ENCODE assay signal across 7 mouse cellular contexts in the genomic region with DNA sequence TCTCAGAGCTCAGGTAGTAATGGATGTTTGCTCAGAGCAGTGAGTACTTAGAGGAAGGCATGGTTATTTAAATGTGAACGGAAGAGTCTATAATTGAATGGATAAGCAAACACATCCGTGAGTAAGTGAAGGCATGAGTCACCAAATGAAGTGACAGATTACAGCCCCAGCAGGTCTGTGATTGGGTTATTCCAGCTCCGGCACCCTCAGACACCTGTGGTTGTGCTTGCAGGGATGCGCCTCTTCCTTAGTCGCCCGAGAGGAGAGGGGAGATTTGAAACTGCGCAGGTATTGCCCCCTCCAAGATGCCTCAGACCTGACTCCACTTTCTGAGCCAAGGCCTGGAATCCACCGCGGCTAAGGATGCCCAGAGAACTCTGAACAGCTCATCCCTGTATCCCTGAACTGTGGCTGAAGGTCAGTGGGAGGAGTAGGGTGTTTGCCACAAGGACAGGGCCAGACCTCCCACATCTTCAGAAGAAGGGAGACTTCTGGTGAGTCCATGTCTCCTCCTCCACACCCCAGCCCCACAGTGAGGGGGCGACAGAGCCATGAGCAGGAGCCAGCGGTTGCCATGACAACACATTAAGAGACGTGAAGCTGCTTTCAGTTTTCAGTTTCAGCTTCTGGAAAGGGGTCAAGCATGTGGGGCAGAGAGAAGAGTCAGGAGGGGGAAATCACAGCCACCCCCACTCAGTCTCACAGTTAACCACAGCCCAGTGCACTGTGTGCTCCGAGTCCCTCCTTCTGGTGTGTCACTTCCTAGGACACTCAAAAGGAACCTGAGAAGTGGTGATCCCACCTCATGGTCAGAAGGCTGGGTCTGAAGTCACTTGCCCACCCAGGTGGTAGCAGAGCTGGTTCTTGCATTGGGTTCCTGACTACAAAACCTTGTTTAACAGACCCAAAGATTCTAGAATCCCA. TPM values are rescaled to one million over a fixed set of nuclear protein-coding genes. Genes with fewer than 3 reads are reported as not detected.
DNase-seq lines count a peak whose midpoint lies in the region; ATAC-seq lines count a peak whose summit lies in the region.

No protein-coding gene starts in this region.

- peaks cover 5% of the 10 kb centered on the region for H3K27me3 ChIP-seq in hindbrain, embryonic 16.5 days (replicated peaks; ENCODE audit: control insufficient read depth, insufficient read depth, low read length)
- H3K27me3 ChIP-seq in midbrain, embryonic 11.5 days (ENCODE audit: control insufficient read depth, insufficient read depth, low read length), result no peaks in the 10 kb centered on the region
- H3K27me3 ChIP-seq in heart, embryonic 10.5 days (ENCODE audit: insufficient read depth, poor library complexity, severe bottlenecking), result peaks cover 40% of the 10 kb centered on the region

- intact Hi-C loops in heart, postnatal 25 days (cut with DNase I), result loop anchor here (2.0 to 5.0 kb wide), 3 partner anchors 54 to 351 kb away; no protein-coding TSS in a partner anchor

- no peaks in the 10 kb centered on the region for H3K9me3 ChIP-seq in hindbrain, embryonic 16.5 days (ENCODE audit: control insufficient read depth, low read length)
- H3K9me3 ChIP-seq in midbrain, embryonic 11.5 days (ENCODE audit: control insufficient read depth, low read length), result no peaks in the 10 kb centered on the region
- H3K9me3 ChIP-seq in heart, embryonic 10.5 days, result no peaks in the 10 kb centered on the region

- no peak overlapping the region for H3K4me2 ChIP-seq in hindbrain, embryonic 16.5 days (ENCODE audit: low read length)
- no peak overlapping the region for H3K4me2 ChIP-seq in midbrain, embryonic 11.5 days

- no peak overlapping the region for H3K4me3 ChIP-seq in hindbrain, embryonic 16.5 days (ENCODE audit: low read length)
- no peak overlapping the region for H3K4me3 ChIP-seq in midbrain, embryonic 11.5 days (ENCODE audit: low read depth, low read length)
- H3K4me3 ChIP-seq in heart, embryonic 10.5 days, result no peak overlapping the region

- ATAC-seq in hindbrain, embryonic 16.5 days, result peak; percentile 44; the same call in 1 of the 2 replicates
- ATAC-seq in midbrain, embryonic 11.5 days (ENCODE audit: low FRiP score), result peak; percentile 51; the same call in 1 of the 2 replicates
- ATAC-seq in activated CD4-positive, CD25-positive, alpha-beta regulatory T cell, adult 4 months, result no peak

- peaks cover 8% of the 10 kb centered on the region for H3K4me1 ChIP-seq in hindbrain, embryonic 16.5 days (ENCODE audit: control insufficient read depth, insufficient read depth, low read depth, low read length)
- peaks cover 8% of the 10 kb centered on the region for H3K4me1 ChIP-seq in midbrain, embryonic 11.5 days (ENCODE audit: control insufficient read depth, insufficient read depth, low read length)
- 0 out of 2 replicates have a peak, but pooled peaks cover 4% of the 10 kb centered on the region for H3K4me1 ChIP-seq in heart, embryonic 10.5 days

- H3K27ac ChIP-seq in hindbrain, embryonic 16.5 days (ENCODE audit: low read depth, low read length), result no peak overlapping the region
- no peak overlapping the region for H3K27ac ChIP-seq in midbrain, embryonic 11.5 days (ENCODE audit: low read depth, low read length)
- no peak overlapping the region for H3K27ac ChIP-seq in heart, embryonic 10.5 days

- peak; percentile 70 for DNase-seq in Muller cell, postnatal 12 days (ENCODE audit: inconsistent ontology term)
- peak; percentile 7 for DNase-seq in adrenal gland, postnatal 25 days
- no peak for DNase-seq in midbrain, embryonic 11.5 days (ENCODE audit: low spot score, missing footprints)
- DNase-seq in heart, postnatal 25 days (ENCODE audit: low spot score), result no peak
- DNase-seq in heart, embryonic 10.5 days (ENCODE audit: low spot score), result no peak

- 34% methylated on average over 13 of the region's 13 CpGs for WGBS in hindbrain, embryonic 16.5 days
- WGBS in midbrain, embryonic 11.5 days, result 39% methylated on average over 13 of the region's 13 CpGs
- 52% methylated on average over 13 of the region's 13 CpGs for WGBS in heart, embryonic 10.5 days

- H3K36me3 ChIP-seq in hindbrain, embryonic 16.5 days (ENCODE audit: control insufficient read depth, insufficient read depth, low read length), result no peaks in the 10 kb centered on the region
- H3K36me3 ChIP-seq in midbrain, embryonic 11.5 days (ENCODE audit: control insufficient read depth, insufficient read depth, low read length), result no peaks in the 10 kb centered on the region
- no peaks in the 10 kb centered on the region for H3K36me3 ChIP-seq in heart, embryonic 10.5 days

- H3K9ac ChIP-seq in hindbrain, embryonic 16.5 days (ENCODE audit: low read depth, low read length), result no peak overlapping the region
- H3K9ac ChIP-seq in midbrain, embryonic 11.5 days (ENCODE audit: low read length), result no peak overlapping the region

RNA-seq across cellular contexts. Expression of gene Hrh1, which starts 49.6 kb away (rescaled TPM):
- 1.6 and 2.2 TPM in 2 replicates for total RNA-seq in adrenal gland, postnatal 25 days (2021)
- polyA plus RNA-seq in hindbrain, embryonic 16.5 days (2015; fragmentation: Nextera tagmentation; extraction: Ambion mirVana), result 1.5 and 1.9 TPM in 2 replicates
- 0.07 and 0.17 TPM in 2 replicates for polyA plus RNA-seq in midbrain, embryonic 11.5 days (2014; fragmentation: Nextera tagmentation; extraction: Ambion mirVana)
- not detected for polyA plus RNA-seq in activated CD4-positive, CD25-positive, alpha-beta regulatory T cell, adult 4 months (2017; shearing (Covaris generic))
- total RNA-seq in heart, postnatal 25 days (2021), result under 1 TPM; 0.29 to 0.42 TPM
- not detected in 2 replicates for polyA plus RNA-seq in heart, embryonic 10.5 days (2016; fragmentation: Nextera tagmentation; extraction: Ambion mirVana)

Comparison
In these comparisons a context has a peak if more than half of its experiments do, and no peak if none do; other contexts are left out.
1. DNase-seq: peak in Muller cell, postnatal 12 days (single experiment) and adrenal gland, postnatal 25 days (single experiment); none in midbrain, embryonic 11.5 days (single experiment), heart, postnatal 25 days (single experiment) and heart, embryonic 10.5 days (single experiment).